Mouse (Mus musculus) embryonic facial prominence, embryonic 11.5 days (tissue): ENCODE results near the gene Fmod. TPM values are rescaled to one million over a fixed set of nuclear protein-coding genes. Genes with fewer than 3 reads are reported as not detected.

Source experiments
- ATAC-seq: fragments of 200-750 bp; cut with Nextera tagmentation; replicated peaks from 2 replicates; pipeline ENCODE4 v1.8.0; 2017; ENCODE audit warnings: low read depth; ENCODE audit not compliant: insufficient number of reproducible peaks, low FRiP score, low TSS enrichment
- DNase-seq: peaks from one replicate; pipeline ENCODE4 v3.0.0-alpha.2; 2015; ENCODE audit warnings: low spot score
- H3K27ac ChIP-seq: fragments of 300-500 bp; sonication (generic); replicated peaks from 2 replicates; pipeline ENCODE4 v1.5.1; 2014; ENCODE audit warnings: mild to moderate bottlenecking, low read depth, low read length, control low read depth
- H3K27me3 ChIP-seq: fragments of 300-500 bp; sonication (generic); 2 replicates; pipeline ENCODE4 v1.6.1; 2014; ENCODE audit warnings: mild to moderate bottlenecking, low read length, moderate library complexity, mixed read lengths; ENCODE audit not compliant: control insufficient read depth, insufficient read depth
- H3K36me3 ChIP-seq: fragments of 300-500 bp; sonication (generic); replicated peaks from 2 replicates; pipeline ENCODE4 v1.6.1; 2014; ENCODE audit warnings: low read depth, mild to moderate bottlenecking, low read length, moderate library complexity, mixed read lengths; ENCODE audit not compliant: control insufficient read depth, insufficient read depth
- H3K4me1 ChIP-seq: fragments of 300-500 bp; sonication (generic); 2 replicates; pipeline ENCODE4 v1.6.1; 2014; ENCODE audit warnings: low read length, mixed read lengths; ENCODE audit not compliant: control insufficient read depth, insufficient read depth
- H3K4me2 ChIP-seq: fragments of 300-500 bp; sonication (generic); 2 replicates; pipeline ENCODE4 v1.6.1; 2014; ENCODE audit warnings: low read depth, mild to moderate bottlenecking, control low read depth, low read length, moderate library complexity
- H3K4me3 ChIP-seq: fragments of 300-500 bp; sonication (generic); 2 replicates; pipeline ENCODE4 v1.5.1; 2014; ENCODE audit warnings: low read depth, low read length, control low read depth
- H3K9ac ChIP-seq: fragments of 300-500 bp; sonication (generic); replicated peaks from 2 replicates; pipeline ENCODE4 v1.6.1; 2014; ENCODE audit warnings: mild to moderate bottlenecking, control low read depth, low read length
- H3K9me3 ChIP-seq: fragments of 300-500 bp; sonication (generic); replicated peaks from 2 replicates; pipeline ENCODE4 v1.6.1; 2016; ENCODE audit warnings: mild to moderate bottlenecking, low read length, inconsistent platforms, mixed read lengths; ENCODE audit not compliant: control insufficient read depth
- WGBS: fragments of 180-500 bp; shearing (Covaris S2); extraction: QIAGEN DNeasy Blood & Tissue Kit; methylation state at CpG from one replicate; pipeline ENCODE4 v1.1.7; 2014; 5-methylcytosine and 5-hydroxymethylcytosine counted together
- polyA plus RNA-seq: library from polyadenylated mRNA; unstranded; fragments of >200 nt; fragmentation: Nextera tagmentation; extraction: Ambion mirVana; gene quantifications from 2 replicates; pipeline ENCODE4 v1.2.1, GENCODE M21; 2014

The Fmod gene
- polyA plus RNA-seq, 1 experiment from 2014 or later, result 2.4 TPM

DNA sequence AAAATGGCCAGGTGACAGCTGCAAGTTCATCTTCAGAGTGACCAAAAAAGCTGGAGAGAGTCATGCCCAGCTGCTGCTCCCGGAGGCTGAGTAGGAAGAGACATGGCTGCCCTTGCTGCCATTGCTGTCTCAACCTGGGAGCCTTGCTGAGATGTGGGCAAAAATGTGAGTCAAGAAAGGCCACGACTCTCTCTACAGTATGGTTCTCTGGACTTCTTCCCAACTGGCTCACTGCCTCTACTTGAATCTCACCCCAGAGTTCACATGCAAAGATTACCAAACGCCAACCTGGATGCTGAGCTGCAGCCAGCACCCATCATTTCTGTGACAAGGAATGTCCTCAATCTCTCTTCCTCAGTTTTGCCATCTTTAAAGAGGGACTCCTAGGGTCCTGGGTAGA is 47.1 kb downstream of the Fmod start:
- Histone ChIP-seq H3K4me2 (no peak overlapping the region), H3K27ac (no peak overlapping the region), H3K9me3 (no peaks in the 10 kb centered on the region), H3K4me1 (no peaks in the 10 kb centered on the region), H3K27me3 (no peaks in the 10 kb centered on the region; the same call in 1 of the 2 replicates), H3K36me3 (no peaks in the 10 kb centered on the region), H3K4me3 (no peak overlapping the region), H3K9ac (no peak overlapping the region)
- WGBS, result 84% methylated on average over 3 of the region's 3 CpGs
- ATAC-seq, result no peak
- DNase-seq, result no peak

DNA sequence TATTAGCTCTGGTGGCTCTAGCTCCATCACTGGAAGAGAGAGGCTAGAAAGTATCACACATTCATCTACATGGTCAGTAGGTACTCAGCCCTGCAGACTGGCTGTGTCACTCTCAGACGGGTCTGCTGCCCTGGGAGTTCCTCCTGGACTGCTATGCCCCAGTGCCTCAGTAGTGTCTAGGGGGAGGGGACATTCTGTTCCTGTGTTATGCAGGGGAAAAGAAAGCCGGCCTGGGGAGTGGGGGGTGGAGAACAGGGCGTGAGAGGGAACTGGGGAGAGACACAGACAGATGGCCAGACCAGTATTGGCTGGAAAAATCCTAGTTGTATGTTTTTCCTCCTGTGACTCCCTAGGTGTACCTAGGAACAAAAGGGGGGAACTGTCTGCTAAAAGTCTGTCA is 49.0 kb downstream of the Fmod start:
- Histone ChIP-seq H3K27me3 (no peaks in the 10 kb centered on the region; the same call in 1 of the 2 replicates), H3K4me3 (no peak overlapping the region), H3K27ac (no peak overlapping the region), H3K9me3 (no peaks in the 10 kb centered on the region), H3K4me1 (no peaks in the 10 kb centered on the region), H3K36me3 (no peaks in the 10 kb centered on the region), H3K9ac (no peak overlapping the region; the same call in 1 of the 2 replicates), H3K4me2 (no peak overlapping the region)
- 15% methylated on average over 3 of the region's 3 CpGs for WGBS
- no peak for ATAC-seq
- DNase-seq, result no peak

DNA sequence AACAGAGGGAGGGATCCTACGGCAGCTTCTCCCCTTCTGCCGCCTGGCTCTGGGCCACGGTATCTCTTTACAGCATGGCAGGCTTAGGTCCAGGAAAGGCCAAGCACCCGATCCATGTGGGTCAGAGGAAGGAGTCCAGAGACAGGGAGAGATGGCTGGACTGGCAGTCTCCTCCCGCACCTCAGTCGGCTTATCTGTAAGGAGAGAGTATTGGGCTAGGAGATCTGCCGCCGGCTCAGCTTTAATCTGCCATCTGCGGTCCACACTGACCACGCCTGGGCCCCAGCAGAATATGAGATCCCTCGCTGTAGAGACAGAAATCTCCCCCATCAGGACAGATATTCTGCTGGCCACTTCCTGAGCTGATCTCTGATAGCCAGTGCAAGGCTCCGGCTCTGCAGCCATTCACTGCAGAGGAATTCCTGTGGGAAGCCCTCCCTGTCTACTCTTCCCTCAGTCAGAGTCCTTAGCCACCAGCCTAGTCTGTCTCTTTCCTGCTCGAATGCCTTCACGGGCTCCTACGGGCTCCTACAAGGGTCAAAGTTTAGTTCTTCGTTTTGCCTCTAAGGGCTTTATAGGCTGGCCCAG is 49.9 kb downstream of the Fmod start:
- H3K4me1 ChIP-seq, result no peaks in the 10 kb centered on the region
- peak overlapping the region; percentile 14; the same call in 1 of the 2 replicates for H3K9ac ChIP-seq

DNA sequence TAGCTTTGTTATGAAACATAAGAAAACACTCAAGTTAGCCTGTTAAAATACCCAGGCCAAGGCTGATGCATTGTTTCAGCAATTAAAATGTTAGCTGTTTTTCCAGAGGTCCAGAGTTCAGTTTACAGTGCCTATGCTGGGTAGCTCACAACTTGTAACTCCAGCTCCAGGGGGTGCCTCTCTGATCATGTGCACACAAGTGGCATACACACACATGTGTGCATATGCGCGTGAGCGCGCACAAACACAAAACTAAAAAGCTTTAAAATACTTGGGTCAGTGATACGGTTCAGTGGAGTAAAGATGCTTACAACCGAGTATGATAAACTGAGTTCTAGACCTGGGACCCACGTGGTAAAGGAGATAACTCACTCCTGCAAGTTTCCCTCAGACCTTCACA is 52.0 kb downstream of the Fmod start:
- H3K4me2 ChIP-seq, result no peak overlapping the region
- H3K36me3 ChIP-seq, result no peaks in the 10 kb centered on the region
- H3K27ac ChIP-seq, result no peak overlapping the region
- no peak overlapping the region for H3K4me3 ChIP-seq
- H3K9me3 ChIP-seq, result no peaks in the 10 kb centered on the region
- ATAC-seq, result no peak
- DNase-seq, result no peak
- no peaks in the 10 kb centered on the region; the same call in 1 of the 2 replicates for H3K27me3 ChIP-seq
- H3K9ac ChIP-seq, result no peak overlapping the region
- peaks cover 5% of the 10 kb centered on the region for H3K4me1 ChIP-seq
- 92% methylated on average over 7 of the region's 7 CpGs for WGBS

More for the DNA sequence above, 49.9 kb downstream of the Fmod start:
- H3K4me3 ChIP-seq, result no peak overlapping the region
- no peaks in the 10 kb centered on the region for H3K9me3 ChIP-seq
- no peaks in the 10 kb centered on the region for H3K36me3 ChIP-seq
- H3K27me3 ChIP-seq, result no peaks in the 10 kb centered on the region; the same call in 1 of the 2 replicates
- 50% methylated on average over 16 of the region's 16 CpGs for WGBS
- ATAC-seq (no peak), DNase-seq (no peak)
- no peak overlapping the region for H3K27ac ChIP-seq
- H3K4me2 ChIP-seq, result no peak overlapping the region

DNA sequence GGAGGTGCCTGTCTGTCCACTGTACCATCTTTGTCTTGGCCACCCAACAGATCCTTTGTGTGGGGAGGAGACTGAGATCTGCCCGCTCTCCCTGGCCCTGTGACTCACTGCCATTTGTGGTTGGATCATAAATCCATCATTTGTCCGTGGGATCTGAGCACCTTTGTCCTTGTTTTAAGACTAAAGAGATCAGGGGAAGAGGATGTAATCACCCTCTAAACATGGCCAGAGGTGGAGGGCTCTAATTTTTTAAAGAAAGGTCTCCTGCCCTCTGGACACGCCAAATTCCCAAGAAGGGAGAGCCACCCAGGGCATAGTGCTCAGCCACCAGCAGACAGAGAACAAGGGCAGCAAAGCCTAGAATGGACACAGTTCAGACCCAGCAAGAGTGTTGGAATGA is 54.8 kb downstream of the Fmod start:
- H3K9me3 ChIP-seq, result no peaks in the 10 kb centered on the region
- no peak overlapping the region for H3K9ac ChIP-seq
- H3K4me1 ChIP-seq, result peaks cover 5% of the 10 kb centered on the region
- H3K4me2 ChIP-seq, result no peak overlapping the region
- no peak for DNase-seq
- no peak for ATAC-seq
- H3K27ac ChIP-seq, result no peak overlapping the region
- H3K36me3 ChIP-seq, result no peaks in the 10 kb centered on the region
- no peaks in the 10 kb centered on the region; the same call in 1 of the 2 replicates for H3K27me3 ChIP-seq
- 90% methylated on average over 3 of the region's 3 CpGs for WGBS
- H3K4me3 ChIP-seq, result no peak overlapping the region

DNA sequence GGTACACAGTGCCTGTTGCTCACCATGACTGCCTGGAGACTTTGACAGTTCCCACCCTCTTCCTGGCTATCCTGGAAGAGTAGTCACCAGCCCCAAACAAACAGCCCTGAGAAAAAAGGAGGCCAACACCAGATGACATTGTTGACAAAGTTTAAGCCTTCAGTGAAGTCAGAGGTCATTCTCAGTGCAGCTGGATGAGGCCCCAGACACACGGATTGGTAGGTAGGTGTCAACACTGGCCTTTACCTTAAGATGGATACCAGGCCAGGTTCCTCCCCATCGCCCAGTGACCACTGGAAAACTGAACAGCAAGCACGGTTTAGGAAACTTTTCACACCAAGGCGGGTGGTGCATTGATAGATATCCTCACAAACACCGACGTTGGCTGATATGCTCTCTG is 55.3 kb downstream of the Fmod start:
- peaks cover 5% of the 10 kb centered on the region for H3K4me1 ChIP-seq
- H3K9ac ChIP-seq, result peak overlapping the region; percentile 62
- peak overlapping the region; percentile 80 for H3K4me2 ChIP-seq
- H3K4me3 ChIP-seq, result peak overlapping the region; percentile 40
- no peaks in the 10 kb centered on the region for H3K9me3 ChIP-seq
- H3K27ac ChIP-seq, result 0 out of 2 replicates have a peak overlapping the region, but pooled peaks have one; percentile 47
- DNase-seq (no peak), ATAC-seq (no peak)
- H3K27me3 ChIP-seq, result no peaks in the 10 kb centered on the region; the same call in 1 of the 2 replicates
- no peaks in the 10 kb centered on the region for H3K36me3 ChIP-seq
- WGBS, result 31% methylated on average over 6 of the region's 6 CpGs

DNA sequence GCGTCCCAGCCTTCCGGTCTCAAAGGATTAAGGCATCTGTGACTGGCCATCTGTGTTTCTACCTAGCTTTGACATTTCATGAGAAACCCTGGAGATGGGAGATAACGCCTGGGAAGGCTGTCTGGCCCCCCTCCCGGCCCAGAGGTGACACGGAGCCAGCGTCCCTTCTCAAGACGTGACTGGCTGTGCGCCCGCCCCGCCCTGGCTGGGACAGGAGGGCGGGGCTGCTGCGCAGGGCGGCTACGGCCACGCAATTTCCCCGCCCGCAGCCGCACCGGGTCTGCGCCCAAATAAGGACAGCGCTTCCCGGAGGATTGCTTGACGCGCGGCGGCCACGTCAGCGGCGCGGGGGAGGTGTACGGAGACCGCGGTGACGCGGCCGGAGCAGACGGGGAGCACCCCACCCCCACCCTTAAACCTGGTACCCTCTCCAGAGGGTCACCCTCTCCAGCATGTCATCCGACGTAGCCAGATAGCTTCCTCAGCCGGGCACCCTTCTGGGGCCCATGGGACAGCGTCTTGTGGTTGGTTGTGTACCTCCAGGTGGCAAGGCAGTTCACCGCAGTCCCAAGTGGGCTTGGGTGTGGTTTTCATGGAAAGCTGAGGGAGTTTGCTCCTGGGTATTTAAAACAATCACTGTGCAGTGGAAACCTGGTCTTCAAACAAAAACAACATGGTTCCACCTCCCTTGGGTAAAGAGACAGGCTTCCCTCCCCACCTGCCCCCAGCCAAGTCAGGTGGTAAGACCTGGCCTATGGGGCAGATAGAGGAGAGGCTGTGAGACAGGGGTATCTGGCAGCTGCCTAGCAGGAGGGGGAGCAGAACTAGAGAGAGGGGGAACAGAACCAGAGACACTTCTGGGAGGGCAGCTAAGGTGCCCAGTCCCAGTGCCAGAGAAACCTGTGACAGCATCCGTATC is 56.1 kb downstream of the Fmod start:
- peak; percentile 90 for DNase-seq
- Histone ChIP-seq H3K4me2 (peak overlapping the region; percentile 80), H3K4me1 (peaks cover 5% of the 10 kb centered on the region), H3K27me3 (no peaks in the 10 kb centered on the region; the same call in 1 of the 2 replicates), H3K36me3 (no peaks in the 10 kb centered on the region), H3K27ac (peak overlapping the region; percentile 47; the same call in 1 of the 2 replicates), H3K9me3 (no peaks in the 10 kb centered on the region), H3K4me3 (peak overlapping the region; percentile 40), H3K9ac (peak overlapping the region; percentile 62)
- ATAC-seq, result peak; percentile 81
- WGBS, result 3% methylated on average over 43 of the region's 43 CpGs
